Comparison of ENCODE assay signal across 7 mouse cellular contexts in genomic region chr11:107510362-107511269, GRCm38 (mm10). TPM values are rescaled to one million over a fixed set of nuclear protein-coding genes. Genes with fewer than 3 reads are reported as not detected.
DNase-seq lines count a peak whose midpoint lies in the region; ATAC-seq and TF ChIP-seq lines count a peak whose summit lies in the region.

No protein-coding gene starts in this region.

- H3K9ac ChIP-seq in lung, postnatal 0 days (replicated peaks; ENCODE audit: low read depth) = no peak overlapping the region

- peak; percentile 80 for ATAC-seq in lung, postnatal 0 days

- no peak for TF ChIP-seq EP300 in lung, postnatal 0 days (IDR thresholded peaks at IDR 0.05)

- H3K27me3 ChIP-seq in lung, postnatal 0 days (replicated peaks; ENCODE audit: insufficient read depth, low read length) = no peaks in the 10 kb centered on the region

- H3K9me3 ChIP-seq in lung, postnatal 0 days (ENCODE audit: low read length) = no peaks in the 10 kb centered on the region

- peak overlapping the region; percentile 35 for H3K4me2 ChIP-seq in lung, postnatal 0 days (replicated peaks; ENCODE audit: low read depth, low read length)

- H3K36me3 ChIP-seq in lung, postnatal 0 days (ENCODE audit: insufficient read depth, low read length) = no peaks in the 10 kb centered on the region

- H3K4me3 ChIP-seq in lung, postnatal 0 days (ENCODE audit: low read depth, low read length) = no peak overlapping the region

- WGBS in lung, postnatal 0 days = 4% methylated on average over 18 of the region's 18 CpGs

- H3K27ac ChIP-seq in lung, postnatal 0 days (ENCODE audit: low read length) = no peak overlapping the region

- TF ChIP-seq CTCF in lung, postnatal 0 days (IDR thresholded peaks at IDR 0.05) = no peak

- no peaks in the 10 kb centered on the region; the same call in 1 of the 2 replicates for H3K4me1 ChIP-seq in lung, postnatal 0 days (ENCODE audit: insufficient read depth, low read depth, low read length)

- peak; percentile 49 for DNase-seq in MEL-GATA-1-ER (ENCODE audit: extremely low read depth, low read depth)
- peak; percentile 31 for DNase-seq in c-Kit-positive CD71-negative TER-119-negative erythroid progenitor cells, embryonic 14.5 days (ENCODE audit: low read depth)
- DNase-seq in heart, adult 18-20 months = peak; percentile 40 to 42
- peak; percentile 9 for DNase-seq in kidney, adult 9 months
- DNase-seq in lung, postnatal 0 days (ENCODE audit: low spot score) = peak; percentile 70
- DNase-seq in skeletal muscle tissue, adult 2 months (ENCODE audit: low read depth, low spot score) = peak; percentile 24
- DNase-seq in right cerebral cortex, postnatal 4 days = no peak

RNA-seq across cellular contexts. Expression of gene Psmd12, which starts 31.3 kb away (rescaled TPM):
- 10 to 100 TPM; 93.3 to 94.7 TPM for total RNA-seq in heart, adult 18-20 months (2021)
- polyA plus RNA-seq in lung, postnatal 0 days (2015; fragmentation: Nextera tagmentation; extraction: Ambion mirVana) = 92.6 TPM in 2 replicates

RNA-seq across cellular contexts. Expression of gene Helz, which starts 37.1 kb away (rescaled TPM):
- 10 to 100 TPM; 23.8 to 26.8 TPM for total RNA-seq in heart, adult 18-20 months (2021)
- 8.4 and 9.9 TPM in 2 replicates for polyA plus RNA-seq in lung, postnatal 0 days (2015; fragmentation: Nextera tagmentation; extraction: Ambion mirVana)

RNA-seq across cellular contexts. Expression of gene Pitpnc1, which starts 40.1 kb away (rescaled TPM):
- 10 to 100 TPM; 74.8 to 76.3 TPM for total RNA-seq in heart, adult 18-20 months (2021)
- polyA plus RNA-seq in lung, postnatal 0 days (2015; fragmentation: Nextera tagmentation; extraction: Ambion mirVana) = 16.3 and 22.2 TPM in 2 replicates
